Mouse (Mus musculus): ENCODE measurements around the gene Atxn1.
A peak's percentile ranks its signal among the peaks of the same experiment; 100 is the strongest.

Atxn1 gene

GRCm38 (mm10) chr13:45620687-45621086 is 344.1 kb downstream of the Atxn1 start:
- DNase-seq, result no peak

DNA sequence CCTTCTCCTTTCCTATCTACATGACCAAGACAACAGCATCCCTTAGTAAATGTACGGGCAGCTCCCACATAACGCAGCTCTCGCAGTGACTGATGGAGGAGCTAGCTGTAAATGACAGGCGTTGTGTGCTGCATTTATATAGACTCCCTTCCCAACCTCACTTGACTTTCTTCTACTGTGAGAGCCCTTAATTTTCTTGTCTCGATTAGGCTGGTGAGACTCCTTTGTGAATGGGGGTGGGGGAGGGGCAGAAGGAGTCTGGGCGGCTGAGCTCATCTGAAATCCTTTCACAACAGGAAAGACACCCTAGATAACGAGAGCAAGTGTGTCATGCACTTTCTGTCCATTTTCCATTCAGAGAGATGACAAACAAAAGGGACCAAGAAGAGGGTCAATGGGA is 344.5 kb downstream of the Atxn1 start:
- DNase-seq, result no peak

GRCm38 (mm10) chr13:45617988-45618387 is 346.8 kb downstream of the Atxn1 start:
- no peak for DNase-seq

GRCm38 (mm10) chr13:45614762-45615161 is 350.0 kb downstream of the Atxn1 start:
- no peak for DNase-seq

DNA sequence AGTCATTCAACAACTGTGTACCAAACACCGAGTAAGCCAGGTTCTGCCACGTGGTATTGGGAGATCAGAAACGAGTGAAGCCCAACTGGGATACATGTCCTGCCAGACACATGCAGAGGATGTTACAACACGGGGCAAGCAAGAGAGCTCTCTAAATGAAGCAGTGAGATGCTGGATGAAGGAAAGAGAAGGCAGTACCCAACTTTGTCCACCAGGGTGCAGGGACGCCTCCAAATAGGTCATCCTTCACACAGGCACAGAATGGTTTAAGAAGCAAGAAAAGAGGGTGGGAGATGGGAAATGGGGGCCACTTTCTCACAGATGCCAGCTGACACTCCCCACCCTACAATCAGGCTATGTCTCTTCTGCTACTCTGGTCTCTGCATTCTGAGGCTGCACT is 351.5 kb downstream of the Atxn1 start:
- DNase-seq, result peak in 1 of 2 experiments; percentile 15

GRCm38 (mm10) chr13:45611554-45611953 is 353.3 kb downstream of the Atxn1 start:
- no peak for DNase-seq

GRCm38 (mm10) chr13:45609461-45609860 is 355.3 kb downstream of the Atxn1 start:
- no peak for DNase-seq

GRCm38 (mm10) chr13:45608593-45608992 is 356.2 kb downstream of the Atxn1 start:
- DNase-seq, result no peak

- DNase-seq, result no peak
Observed at GRCm38 (mm10) chr13:45607946-45608345, 356.9 kb downstream of the Atxn1 start.

DNA sequence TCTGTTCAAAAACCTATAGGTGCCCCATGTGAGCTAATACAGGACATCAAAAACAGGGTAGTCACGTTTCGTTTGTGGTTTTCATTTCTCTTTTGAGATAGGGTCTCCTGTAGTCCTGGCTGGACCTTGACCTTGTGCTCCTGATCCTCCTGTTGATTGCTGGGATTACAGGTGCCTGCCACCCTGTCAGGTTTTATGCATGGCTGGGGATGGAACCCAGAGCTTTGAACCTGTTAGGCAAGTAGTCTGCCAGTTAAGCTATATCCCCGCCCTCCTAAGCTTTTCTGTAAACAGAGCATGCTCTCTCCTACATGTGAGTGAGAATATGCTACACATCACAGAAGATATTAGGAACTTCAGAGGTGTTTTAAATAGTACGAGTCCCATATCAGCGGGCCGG is 361.2 kb downstream of the Atxn1 start:
- DNase-seq, result no peak

GRCm38 (mm10) chr13:45600443-45600842 is 364.4 kb downstream of the Atxn1 start:
- DNase-seq, result no peak

DNA sequence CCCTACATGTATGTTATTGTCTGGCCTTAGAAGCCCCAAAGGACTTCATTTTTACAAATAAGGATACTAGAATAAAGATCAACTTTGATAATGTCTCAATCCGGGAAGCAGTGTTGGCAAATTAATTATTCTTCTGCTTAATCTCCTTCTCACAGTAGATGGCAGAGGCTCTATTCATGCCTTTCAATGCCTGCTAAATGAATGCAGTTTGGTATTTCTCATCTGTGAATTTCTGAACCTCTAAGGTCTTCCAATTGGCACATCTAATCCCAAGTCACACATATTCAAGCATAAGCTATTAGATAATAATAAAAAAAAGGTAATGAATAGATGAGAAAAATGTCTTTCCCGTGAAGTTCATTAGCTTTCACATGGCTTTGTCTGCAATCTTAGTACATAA is 365.0 kb downstream of the Atxn1 start:
- no peak for DNase-seq

GRCm38 (mm10) chr13:45595416-45595815 is 369.4 kb downstream of the Atxn1 start:
- no peak for DNase-seq

GRCm38 (mm10) chr13:45593914-45594313 is 370.9 kb downstream of the Atxn1 start:
- no peak for DNase-seq

DNA sequence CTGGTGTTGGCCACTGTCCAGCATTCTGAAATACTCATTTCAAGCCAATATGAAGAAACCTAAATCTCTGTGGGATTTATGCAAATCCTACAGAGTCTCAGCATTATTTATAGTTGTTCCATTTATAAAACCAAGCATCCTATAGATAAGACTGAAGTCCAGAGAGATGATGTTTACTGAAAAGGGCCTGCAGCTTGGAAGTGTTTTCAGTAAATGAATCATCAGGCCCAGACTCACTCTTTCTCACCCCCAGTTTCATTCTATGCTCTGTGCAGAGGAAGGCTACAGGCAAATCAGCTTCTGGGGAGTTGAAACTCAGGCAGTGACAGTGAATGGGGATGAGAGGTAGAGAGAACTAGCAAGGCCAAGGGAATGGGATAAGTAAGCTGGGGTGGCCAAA is 373.9 kb downstream of the Atxn1 start:
- DNase-seq, result no peak

- no peak for DNase-seq
Observed at GRCm38 (mm10) chr13:45583061-45583460, 381.7 kb downstream of the Atxn1 start.

DNA sequence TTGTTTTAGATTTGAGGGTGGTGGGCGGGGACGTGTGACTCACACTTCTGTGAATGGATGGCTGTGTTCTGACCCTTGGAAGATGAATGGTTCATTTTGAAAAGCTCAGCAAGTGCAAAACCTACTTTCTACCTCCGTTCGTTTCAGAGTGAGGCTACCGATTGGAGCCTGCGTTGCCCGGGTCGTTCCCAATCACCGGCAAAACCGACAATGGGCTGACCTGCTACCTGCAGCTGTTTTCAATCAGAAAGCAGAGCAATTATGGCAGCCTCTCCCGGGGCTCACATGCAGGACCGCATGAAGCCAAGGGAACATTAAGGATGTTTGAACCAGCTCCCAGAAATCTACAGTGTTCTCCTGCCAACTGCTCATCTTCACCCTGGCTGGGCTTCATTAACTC is 382.5 kb downstream of the Atxn1 start:
- no peak for DNase-seq

DNA sequence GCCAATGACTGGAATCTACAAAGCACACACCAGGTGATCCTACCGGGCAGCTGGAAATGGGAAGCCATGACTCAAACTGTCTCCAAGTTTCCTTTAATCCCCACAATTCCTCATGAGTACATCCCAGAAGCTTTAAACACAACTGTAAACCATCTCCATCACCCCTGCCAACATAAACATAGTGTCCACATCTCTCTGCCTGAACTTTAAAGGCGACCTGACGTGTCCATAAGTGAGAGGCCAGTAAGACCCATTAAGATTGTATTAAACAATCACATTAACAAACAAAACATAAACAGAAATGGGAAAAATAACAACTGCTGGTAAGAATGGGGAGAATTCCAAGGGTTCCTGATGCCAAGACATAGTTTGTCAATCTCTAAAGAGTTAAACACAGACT is 385.1 kb downstream of the Atxn1 start:
- no peak for DNase-seq

GRCm38 (mm10) chr13:45577784-45578183 is 387.0 kb downstream of the Atxn1 start:
- no peak for DNase-seq

DNA sequence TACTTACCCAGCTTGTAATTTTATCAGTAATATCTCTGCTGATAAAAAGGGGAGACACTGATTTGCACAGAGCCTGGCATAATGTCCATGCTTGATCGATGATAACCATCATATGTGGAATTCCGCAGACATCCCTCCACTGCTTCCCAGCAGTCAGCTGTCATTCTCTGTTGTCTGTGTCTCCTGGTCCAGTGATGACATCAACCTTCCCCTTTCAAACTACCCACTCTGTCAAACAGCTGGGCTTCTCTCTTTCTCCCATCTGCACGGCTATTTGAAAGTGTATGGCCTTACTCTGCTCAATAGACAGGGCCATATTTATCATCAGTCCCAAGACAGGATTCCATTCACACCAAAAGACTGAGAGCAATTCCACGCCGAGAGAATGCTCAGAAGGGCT is 387.4 kb downstream of the Atxn1 start:
- DNase-seq, result no peak

GRCm38 (mm10) chr13:45576185-45576584 is 388.6 kb downstream of the Atxn1 start:
- peak; percentile 40 to 50 for DNase-seq

DNA sequence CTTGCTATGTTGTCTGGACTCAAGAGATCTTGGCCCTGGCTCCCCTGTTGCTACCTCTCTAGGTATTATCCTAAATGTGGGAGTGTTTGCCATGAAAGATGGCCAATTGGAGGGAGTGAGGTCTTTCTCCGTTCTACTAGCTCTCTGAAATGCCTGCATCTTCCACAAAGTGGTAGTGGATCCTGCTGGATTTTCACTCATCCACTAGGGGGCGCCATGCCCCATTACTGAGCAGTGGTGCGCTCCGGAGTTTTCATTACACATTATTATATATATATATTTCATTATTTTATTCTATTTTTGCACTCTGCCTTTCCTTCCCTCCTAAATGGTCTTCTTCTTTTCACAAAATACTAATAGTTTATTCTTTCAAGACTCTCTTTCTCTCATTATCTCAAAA is 392.0 kb downstream of the Atxn1 start:
- peak; percentile 31 to 43 for DNase-seq

DNA sequence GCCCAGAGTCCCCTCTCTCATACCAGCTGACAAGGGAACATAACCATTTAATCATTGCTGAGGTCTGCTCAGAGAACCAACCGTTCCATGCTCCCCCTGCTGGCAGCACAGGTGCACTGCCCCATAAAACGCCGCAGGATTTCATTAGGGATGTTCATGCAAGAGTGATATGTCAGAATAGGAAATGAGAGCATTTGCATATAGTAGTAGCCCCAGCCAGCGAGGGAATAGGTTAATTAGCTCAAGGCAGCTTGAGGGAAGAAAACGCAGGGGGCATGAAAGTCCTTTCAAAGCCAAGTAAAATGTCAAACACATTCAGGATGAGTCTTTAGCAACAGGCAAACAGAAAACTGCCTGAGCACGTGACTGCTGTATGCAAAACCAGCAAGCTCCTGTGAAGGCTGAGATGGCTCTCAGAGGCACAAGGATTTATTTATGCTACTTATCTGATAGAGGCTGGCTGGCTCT is 393.0 kb downstream of the Atxn1 start:
- DNase-seq, result peak; percentile 52 to 60

DNA sequence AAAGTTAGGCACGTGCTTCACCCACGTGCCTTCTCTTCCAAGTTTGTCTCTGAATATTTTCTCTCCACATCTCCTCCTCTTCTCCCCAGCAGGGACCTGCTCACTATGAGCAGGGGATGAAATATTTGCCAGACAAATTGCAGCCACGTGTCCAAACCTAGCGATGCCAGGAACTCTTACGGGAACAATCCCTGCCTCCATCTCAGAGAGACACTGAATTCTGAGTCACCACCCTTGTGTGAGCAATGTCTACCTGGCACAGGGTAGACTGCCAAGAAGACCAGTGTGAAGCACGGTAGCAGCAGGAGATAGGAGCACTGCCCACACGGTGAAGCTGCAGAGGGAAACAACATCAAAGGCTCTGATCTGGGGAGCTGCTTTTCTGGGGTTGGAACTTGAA is 394.9 kb downstream of the Atxn1 start:
- DNase-seq, result no peak

GRCm38 (mm10) chr13:45564946-45565345 is 399.9 kb downstream of the Atxn1 start:
- DNase-seq, result no peak

DNA sequence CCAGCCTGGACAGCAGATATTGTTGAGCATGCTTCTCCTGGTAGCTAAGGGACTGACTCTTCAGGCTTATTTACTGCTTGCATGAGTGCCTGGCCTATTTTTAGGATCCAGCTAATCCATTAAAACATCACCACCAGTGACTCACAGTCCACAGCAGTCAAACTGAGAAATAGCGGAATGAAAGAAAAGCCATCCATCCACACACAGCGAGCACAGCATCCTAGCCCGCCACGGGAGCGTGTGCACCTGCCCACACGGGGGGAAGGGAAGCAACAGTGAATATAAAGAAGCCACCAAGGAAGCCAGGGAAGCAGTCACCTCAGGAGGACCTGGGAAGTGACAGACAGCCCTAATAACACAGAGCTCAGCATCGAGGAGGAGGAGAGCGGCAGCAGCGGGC is 402.8 kb downstream of the Atxn1 start:
- DNase-seq, result no peak

Data from lung, adult 18-20 months (tissue).